Mouse (Mus musculus): ENCODE results near the gene Trp63. TPM values are rescaled to one million over a fixed set of nuclear protein-coding genes. Genes with fewer than 3 reads are reported as not detected.

Trp63 gene
- total RNA-seq, 2 experiments from 2014 or later: 1.0 to 1.3 TPM

DNA sequence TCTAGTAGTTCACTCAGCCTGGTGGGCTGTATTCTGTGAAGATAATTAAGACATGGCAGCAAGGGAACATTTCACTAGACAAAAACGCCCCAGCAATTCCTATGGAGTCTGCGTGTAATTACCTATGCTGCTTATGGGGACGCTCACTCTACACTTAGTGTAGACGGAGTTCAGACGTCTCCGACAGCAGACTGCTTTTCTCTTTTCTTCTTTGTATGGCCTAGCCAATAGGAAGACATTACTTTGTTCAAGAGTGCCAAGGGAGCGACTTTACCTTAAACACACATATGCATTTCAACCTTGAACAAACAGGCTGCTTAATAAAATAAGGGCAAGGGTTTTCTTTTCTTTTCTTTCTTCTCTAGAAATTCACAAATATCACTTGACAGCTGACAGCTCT is 91.0 kb downstream of the Trp63 start:
- intact Hi-C loops (cut with DNase I): no loop called here
- DNase-seq: no peak

- DNase-seq: no peak
- intact Hi-C loops (cut with DNase I): no loop called here
These were observed 93.9 kb downstream of the Trp63 start for GRCm38 (mm10) chr16:25777501-25777900.

DNA sequence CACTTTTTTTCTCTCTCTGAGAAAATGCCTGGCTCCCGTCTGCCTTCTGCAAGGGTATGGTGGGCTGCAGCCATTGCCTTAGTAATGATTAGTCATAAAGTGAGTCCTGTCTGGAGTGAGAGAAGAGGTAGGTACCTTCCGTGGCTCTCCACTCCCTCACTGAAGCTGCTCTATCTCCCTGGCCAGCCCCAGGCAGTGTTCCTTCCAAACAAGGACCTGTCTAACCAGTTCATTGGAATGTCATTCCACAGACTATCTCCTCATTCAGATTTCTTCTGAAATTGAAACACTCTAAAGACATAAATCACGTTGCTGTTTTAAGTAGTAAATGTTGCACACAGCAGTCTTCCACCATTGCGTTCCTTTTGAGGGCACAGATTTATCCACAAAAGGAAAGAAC is 96.4 kb downstream of the Trp63 start:
- intact Hi-C loops (cut with DNase I): no loop called here

GRCm38 (mm10) chr16:25784246-25784645 is 100.7 kb downstream of the Trp63 start:
- intact Hi-C loops (cut with DNase I): no loop called here
- DNase-seq: no peak

More for the DNA sequence above, 96.4 kb downstream of the Trp63 start:
- DNase-seq: no peak

DNA sequence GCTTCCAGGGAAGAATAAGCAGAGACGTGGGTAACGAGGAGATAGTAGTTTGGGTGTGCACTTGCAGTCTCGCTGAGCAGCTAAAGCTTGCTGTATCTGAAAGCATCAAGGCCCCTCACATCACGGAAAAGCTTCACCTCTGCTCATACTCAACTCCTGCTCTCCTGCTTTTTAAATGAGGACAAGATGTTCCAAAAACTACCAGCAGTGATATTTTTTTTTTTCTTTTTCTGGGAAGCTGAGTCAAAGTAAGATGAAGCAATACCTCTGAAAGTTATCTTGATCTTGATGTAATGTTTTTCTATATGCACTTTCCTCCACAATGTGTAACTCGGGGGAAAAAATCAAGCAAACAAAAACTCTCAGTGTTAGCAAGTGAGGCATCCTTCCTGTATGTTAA is 102.9 kb downstream of the Trp63 start:
- no peak for DNase-seq

GRCm38 (mm10) chr16:25792640-25793266 is 109.2 kb downstream of the Trp63 start:
- no peak for DNase-seq
- intact Hi-C loops (cut with DNase I): no loop called here

More for the DNA sequence above, 102.9 kb downstream of the Trp63 start:
- intact Hi-C loops (cut with DNase I): no loop called here

GRCm38 (mm10) chr16:25797732-25798294 is 114.2 kb downstream of the Trp63 start:
- intact Hi-C loops (cut with DNase I): no loop called here
- DNase-seq: no peak

GRCm38 (mm10) chr16:25799618-25800017 is 116.1 kb downstream of the Trp63 start:
- intact Hi-C loops (cut with DNase I): no loop called here
- DNase-seq: no peak

DNA sequence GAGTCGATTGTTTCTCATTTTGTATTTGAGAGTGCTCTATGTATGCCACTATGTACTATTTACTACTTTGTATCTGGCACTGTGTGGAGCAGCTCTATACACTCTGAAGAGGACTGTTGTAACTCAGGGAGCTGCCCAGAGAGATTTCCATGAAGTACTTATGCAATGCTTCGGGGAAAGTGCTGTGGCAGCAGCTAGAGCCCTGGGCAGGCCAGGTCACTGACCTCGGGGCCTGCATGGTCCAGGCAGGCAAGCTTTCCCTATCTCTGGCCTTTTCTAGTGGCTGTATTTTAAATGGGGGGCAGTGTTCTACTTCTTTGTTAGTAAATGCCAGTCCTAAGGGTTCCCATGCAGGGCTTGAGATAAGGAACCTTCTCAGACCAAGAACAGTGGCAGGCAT is 121.4 kb downstream of the Trp63 start:
- intact Hi-C loops (cut with DNase I): no loop called here
- no peak for DNase-seq

DNA sequence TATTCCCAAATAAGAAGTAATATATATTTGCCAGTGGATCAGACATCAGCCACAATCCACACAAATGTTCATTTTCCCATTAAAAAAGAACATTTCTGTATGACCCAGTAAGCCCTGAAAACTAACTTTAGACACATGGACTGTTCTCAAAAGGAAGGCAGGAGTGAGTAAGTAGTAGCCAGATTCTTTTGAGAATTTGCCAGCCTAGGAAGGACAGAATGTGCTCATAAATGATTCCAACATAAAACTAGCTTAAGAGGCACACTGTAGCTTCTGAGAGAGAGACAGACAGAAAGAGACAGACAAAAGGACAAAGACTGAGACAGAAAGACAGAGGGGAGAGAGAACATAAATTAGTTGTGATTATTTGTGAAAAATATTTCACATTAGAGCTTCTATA is 123.6 kb downstream of the Trp63 start:
- intact Hi-C loops (cut with DNase I): no loop called here
- DNase-seq: no peak

DNA sequence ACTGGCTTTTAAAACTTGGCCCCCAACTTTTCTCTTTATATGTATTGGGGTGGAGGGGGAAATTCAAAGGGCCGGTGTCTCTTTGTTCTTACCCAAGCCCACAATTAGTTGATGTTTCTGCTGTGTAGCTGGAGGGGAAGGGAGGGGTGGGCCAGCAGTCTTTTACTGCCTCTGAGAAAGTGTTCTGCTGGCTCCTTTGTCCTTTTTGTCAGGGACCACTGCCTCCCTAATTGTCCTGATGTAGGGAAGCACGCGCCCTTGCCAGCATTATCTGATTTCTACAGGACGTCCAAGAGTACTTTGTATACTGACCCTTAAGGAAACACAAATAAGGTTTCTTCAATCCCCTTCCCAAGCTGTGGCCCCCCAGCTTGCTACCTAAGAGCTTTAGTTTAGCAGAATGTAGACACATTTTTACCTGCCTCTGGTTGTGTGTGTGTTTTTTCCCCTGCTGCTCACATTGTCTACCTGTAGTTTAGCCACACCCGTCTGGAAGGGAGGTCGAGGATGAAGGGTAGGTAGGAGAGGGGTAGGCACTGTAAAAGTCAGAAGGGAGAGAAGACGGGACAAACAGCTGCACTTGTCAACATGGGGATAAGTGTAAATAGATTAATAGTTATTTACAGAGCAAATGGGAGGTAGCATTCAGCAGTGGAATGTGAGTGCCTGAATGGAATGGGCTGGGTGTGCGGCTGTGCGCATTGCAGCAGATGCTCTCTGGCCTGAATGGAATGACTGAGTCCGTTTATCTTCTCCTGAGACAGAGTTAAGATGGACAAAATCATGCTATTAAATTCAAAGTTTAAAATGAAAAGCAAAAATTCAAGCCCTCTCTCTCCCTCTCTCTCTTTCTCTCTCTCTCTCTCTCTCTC is 134.4 kb downstream of the Trp63 start:
- no peak for DNase-seq
- intact Hi-C loops (cut with DNase I): no loop called here

GRCm38 (mm10) chr16:25826016-25826415 is 142.5 kb downstream of the Trp63 start:
- intact Hi-C loops (cut with DNase I): no loop called here
- no peak for DNase-seq

DNA sequence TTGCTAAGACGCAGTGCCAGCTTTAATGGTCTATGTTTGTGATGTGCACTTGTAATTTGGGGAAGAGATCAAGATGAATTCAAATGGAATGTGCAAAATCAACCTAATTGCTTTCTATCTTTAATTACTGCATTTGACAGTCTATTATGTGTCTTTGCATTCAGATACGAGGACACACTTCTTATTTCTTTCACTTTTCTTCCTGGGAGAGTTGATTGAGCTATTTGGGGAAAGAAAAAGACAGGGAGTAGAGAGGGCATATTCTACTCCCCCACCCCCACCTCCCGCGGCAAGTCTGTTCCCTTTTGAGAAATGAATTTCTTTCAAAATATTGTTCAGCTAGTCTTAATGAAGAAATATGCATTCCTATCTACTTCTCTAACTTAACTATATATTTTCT is 149.0 kb downstream of the Trp63 start:
- intact Hi-C loops (cut with DNase I): no loop called here
- DNase-seq: no peak

GRCm38 (mm10) chr16:25835301-25835700 is 151.7 kb downstream of the Trp63 start:
- intact Hi-C loops (cut with DNase I): no loop called here
- no peak for DNase-seq

DNA sequence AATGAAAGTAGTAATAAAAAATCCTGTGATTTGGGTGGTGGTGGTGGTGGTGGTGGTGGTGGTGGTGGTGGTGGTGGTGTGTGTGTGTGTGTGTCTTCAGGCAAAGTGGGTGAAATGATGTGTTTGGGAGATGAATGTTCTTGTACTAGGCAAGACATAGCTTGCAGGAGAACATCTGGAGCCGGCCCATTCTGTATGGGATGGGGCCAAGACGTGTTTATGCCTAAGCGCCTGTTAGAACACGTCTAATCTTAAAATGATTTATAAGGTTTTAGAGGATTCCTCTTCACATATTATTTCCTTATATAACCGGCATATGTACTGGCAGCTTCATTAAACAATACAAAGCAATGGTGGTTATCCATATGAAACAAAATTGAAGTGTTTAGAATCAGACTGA is 152.2 kb downstream of the Trp63 start:
- DNase-seq: no peak
- intact Hi-C loops (cut with DNase I): no loop called here

DNA sequence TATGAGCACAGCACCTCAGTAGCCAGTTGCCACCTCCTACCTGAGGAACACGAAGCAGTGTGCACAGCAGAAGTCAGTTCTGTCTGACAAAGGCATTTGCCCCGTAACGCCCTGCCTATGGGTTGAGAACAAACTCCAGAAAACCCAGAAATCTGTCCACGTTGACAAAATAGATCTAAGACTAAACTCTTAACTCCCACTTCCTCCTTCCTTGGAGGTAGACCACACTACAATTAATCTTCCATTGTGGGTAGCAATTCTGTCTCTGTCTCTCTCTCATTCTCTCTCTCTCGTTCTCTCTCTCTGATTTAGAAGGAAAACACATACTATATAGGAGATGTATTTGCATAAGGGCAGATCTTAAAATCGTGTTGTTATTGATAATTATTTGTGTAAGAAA is 159.4 kb downstream of the Trp63 start:
- intact Hi-C loops (cut with DNase I): no loop called here
- DNase-seq: no peak

DNA sequence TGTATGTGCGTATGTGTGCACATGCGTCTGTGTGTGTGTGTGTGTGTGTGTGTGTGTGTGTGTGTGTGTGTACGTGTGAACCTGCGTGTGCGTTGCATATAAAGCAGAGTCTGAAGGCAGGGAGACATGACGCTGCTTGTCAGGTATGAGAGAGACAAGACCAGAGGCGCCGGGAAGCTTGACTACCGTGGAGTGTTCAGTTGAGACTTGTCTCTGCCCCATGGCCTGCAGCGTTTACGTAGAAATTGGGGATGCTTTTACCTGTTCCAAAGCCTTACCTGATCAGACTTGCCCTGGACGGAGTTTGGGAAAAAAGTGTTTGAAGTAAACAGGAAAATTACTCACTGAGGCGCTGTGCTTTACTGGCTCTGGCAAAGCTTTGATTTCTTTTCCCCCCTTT is 160.1 kb downstream of the Trp63 start:
- intact Hi-C loops (cut with DNase I): no loop called here
- no peak for DNase-seq

- intact Hi-C loops (cut with DNase I): no loop called here
- no peak for DNase-seq
These were observed 163.0 kb downstream of the Trp63 start for GRCm38 (mm10) chr16:25846611-25847010.

- intact Hi-C loops (cut with DNase I): no loop called here
- no peak for DNase-seq
These were observed 164.9 kb downstream of the Trp63 start for GRCm38 (mm10) chr16:25848474-25848873.

DNA sequence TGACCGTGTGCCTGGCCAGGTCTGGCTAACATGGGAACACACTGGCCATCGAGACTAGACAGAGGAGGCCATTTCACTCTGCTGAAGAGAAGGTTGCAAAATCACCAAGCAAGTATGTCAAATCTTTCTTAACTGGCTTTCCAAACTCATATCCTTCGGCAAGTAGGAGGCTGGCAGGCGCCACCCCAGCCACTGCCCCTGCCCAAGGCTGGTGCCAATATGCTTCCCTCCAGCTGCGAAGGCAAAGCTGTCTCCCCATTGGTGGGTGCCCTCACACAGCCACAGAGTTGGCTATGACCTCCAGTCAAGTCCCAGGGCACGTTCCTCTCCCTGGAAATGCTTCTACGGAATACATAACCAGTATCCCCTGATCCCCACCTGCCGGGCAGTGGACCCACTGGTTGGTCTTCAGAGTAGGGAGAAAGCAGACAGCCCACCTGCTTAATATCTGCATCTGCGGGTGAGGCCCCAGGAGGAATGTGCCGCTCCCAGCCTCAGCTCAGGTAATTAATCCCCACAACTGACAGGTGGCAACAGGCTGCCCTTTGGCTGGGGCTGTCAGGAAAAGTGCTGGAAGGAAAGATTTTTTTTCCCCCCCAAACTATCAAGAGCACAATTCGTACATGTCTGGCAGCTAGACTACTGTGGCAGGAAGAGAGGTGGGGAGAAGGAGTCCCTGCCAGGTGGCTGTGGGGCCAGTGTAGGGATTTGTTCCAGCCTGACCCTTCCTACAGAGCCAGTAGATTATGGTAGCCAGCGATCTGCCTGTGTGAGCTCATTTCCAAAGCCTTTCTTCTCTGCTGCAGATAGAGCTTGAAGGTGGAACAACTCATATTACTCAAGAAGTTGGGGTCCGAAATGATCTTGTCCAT is 166.3 kb downstream of the Trp63 start:
- no peak for DNase-seq
- intact Hi-C loops (cut with DNase I): no loop called here
